ENCODE assay signal across 9 mouse cellular contexts in genomic region chr1:183905345-183906142, GRCm38 (mm10).
A peak's percentile ranks its signal among the peaks of the same experiment; 100 is the strongest.
DNase-seq lines count a peak whose midpoint lies in the region; ATAC-seq lines count a peak whose summit lies in the region.
"Had no signal": no experiment of that assay in that cellular context is flagged by ENCODE, and none has a peak within 500 bp of the region (broad histone marks: within the 10 kb centered on the region; RNA-seq: fewer than 3 reads in every experiment).

No protein-coding gene starts in this region.

- peak; percentile 4 for DNase-seq in kidney, adult 18-20 months
- peak; percentile 96 for DNase-seq in NIH3T3 (ENCODE audit: low read depth)
- peak; percentile 80 to 85 for DNase-seq in gastrocnemius, adult 8-10 months (ENCODE audit: low spot score in 2 of 2)
- DNase-seq in lung, postnatal 10 days, result peak; percentile 47
- no peak for DNase-seq in spleen, postnatal 36 days (ENCODE audit: low spot score in 2 of 2)
- no peak for DNase-seq in thymus, postnatal 36 days

- no peaks in the 10 kb centered on the region for H3K4me1 ChIP-seq in kidney, embryonic 15.5 days
- H3K4me1 ChIP-seq: midbrain, embryonic 12.5 days had no signal

- no peak overlapping the region for H3K4me3 ChIP-seq in kidney, embryonic 15.5 days (replicated peaks)
- H3K4me3 ChIP-seq: midbrain, embryonic 12.5 days had no signal

- whole genome bisulfite sequencing in kidney, embryonic 15.5 days, result 79% methylated on average over 11 of the region's 11 CpGs

- H3K27me3 ChIP-seq in kidney, embryonic 15.5 days, result no peaks in the 10 kb centered on the region
- H3K27me3 ChIP-seq: midbrain, embryonic 12.5 days had no signal

- H3K9ac ChIP-seq in kidney, embryonic 15.5 days, result no peak overlapping the region
- H3K9ac ChIP-seq: midbrain, embryonic 12.5 days had no signal

- no peak overlapping the region for H3K4me2 ChIP-seq in kidney, embryonic 15.5 days
- H3K4me2 ChIP-seq: midbrain, embryonic 12.5 days had no signal

- H3K27ac ChIP-seq in kidney, embryonic 15.5 days, result no peak overlapping the region
- H3K27ac ChIP-seq: midbrain, embryonic 12.5 days had no signal

- ATAC-seq in kidney, embryonic 15.5 days (replicated peaks; ENCODE audit: low FRiP score), result no peak
- ATAC-seq in CD4-positive, CD25-positive, alpha-beta regulatory T cell, adult 4 months, result no peak

- no peaks in the 10 kb centered on the region for H3K36me3 ChIP-seq in kidney, embryonic 15.5 days
- H3K36me3 ChIP-seq: midbrain, embryonic 12.5 days had no signal

- H3K9me3 ChIP-seq in kidney, embryonic 15.5 days (replicated peaks), result no peaks in the 10 kb centered on the region
- H3K9me3 ChIP-seq: midbrain, embryonic 12.5 days had no signal

Comparison
In these comparisons a context has a peak if more than half of its experiments do, and no peak if none do; other contexts are left out.
1. DNase-seq: peak in kidney, adult 18-20 months (single experiment), NIH3T3 (single experiment), gastrocnemius, adult 8-10 months (2 of 2) and lung, postnatal 10 days (single experiment); none in spleen, postnatal 36 days (0 of 2) and thymus, postnatal 36 days (0 of 2).